Mouse (Mus musculus): ENCODE measurements at regions not wholly inside any gene's neighbourhood (a gene's known extent, or its start where the extent isn't known, plus 50 kb on each side); places are given as distances from the start of the nearest gene placed in this dataset.

DNA sequence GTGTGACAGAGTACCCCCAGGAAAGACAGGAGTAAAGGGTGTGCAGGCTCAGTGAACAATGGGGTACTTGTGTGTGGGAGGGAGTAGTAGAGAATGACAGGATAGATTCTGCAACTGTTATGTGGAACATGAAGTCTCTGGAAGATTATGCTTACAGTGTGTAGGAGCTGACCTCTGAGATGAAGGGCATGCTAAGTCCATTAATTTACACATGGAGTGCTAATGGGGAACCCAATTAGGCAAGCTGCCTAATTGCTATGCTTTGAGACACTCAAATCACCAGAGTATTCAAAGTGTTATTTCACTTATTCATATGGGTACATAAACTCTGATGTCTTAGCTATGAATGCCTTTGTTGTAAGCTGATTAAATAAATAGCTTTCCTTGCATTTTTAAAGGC lies 375.4 kb upstream of the Lcorl start:
- TF ChIP-seq POLR2A (IDR thresholded peaks at IDR 0.05; ENCODE audit: borderline replicate concordance, low read depth, low read length) (no peak), CTCF (IDR thresholded peaks at IDR 0.05; ENCODE audit: low read depth, low read length) (no peak)

Data from bone marrow macrophage, adult 2 months (primary cell).